Mouse (Mus musculus): Measurements from ENCODE around the gene Tanc1.

Tanc1 gene

GRCm38 (mm10) chr2:59721758-59722157 is 109.9 kb downstream of the Tanc1 start:
- no peak for DNase-seq

DNA sequence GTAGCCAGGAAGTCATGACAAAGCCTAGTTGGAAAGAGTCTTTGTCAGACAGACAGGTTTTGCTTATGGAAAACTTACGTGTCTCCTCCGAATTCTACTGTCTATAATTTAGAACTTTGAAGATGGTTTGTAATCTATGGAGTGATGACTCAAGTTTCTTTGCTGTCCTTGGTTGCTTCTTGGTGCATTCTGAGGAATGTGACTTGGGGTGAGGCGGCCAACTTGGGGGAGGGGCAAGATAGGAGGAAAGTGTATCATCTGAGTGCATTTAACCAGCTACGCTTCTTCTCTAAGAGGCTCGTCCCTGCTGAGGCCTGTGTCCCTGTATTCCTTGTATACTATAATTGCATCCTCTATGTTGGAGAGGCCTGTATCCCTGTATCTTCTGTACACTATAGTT is 111.5 kb downstream of the Tanc1 start:
- no peak for DNase-seq

DNA sequence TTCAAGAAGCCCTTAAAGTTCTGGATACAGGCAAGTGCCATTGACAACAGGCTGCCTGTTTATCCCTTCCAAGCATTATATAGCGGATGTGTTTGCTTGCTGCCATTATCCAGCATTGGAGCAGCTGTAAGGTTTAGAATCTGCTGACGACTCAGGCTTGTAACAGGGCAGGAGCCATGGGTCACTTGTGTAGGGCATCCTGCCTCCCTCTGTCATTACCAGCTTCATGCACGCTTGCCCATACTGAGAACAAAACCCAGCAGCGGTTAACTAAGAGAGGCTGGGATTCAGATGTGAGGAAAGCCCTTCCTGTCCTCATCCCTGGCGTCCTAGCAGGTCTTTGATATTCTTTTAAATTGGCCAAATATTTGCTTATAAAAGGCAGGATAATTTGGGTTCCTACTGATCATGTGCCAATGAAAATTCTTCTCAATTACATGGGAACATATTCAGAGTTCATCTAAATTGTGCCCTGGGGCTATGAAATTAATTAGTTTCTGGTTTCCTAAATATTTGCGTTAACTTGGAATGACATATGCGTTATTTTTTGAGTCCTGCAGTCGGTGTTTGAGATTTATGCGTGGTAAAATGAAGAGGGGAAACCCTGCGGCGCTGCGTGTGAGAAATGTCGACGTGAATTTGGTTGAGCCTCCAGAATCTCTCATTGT is 113.8 kb downstream of the Tanc1 start:
- no peak for DNase-seq

GRCm38 (mm10) chr2:59731831-59732230 is 120.0 kb downstream of the Tanc1 start:
- no peak for DNase-seq

DNA sequence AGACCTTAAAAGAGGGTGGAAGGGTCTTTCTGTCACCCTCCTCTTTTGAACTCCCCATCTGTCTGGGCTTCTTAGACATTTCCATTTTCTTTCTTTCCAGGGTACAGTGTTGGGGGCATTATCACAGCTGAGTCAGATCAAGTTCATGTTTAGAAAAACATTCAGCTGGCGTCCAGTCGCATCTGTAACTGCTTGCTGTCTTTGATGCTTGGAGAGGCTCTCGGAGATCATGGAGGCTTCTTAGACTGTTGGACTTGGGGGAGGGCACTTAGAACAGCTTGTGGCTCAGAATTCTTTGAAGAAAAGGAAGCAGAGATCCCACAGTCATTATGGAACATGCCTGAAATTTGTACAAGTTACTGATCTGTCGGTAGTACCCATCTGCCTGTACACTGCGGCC is 121.6 kb downstream of the Tanc1 start:
- DNase-seq, result no peak

GRCm38 (mm10) chr2:59736401-59736898 is 124.6 kb downstream of the Tanc1 start:
- peak; percentile 90 for DNase-seq

DNA sequence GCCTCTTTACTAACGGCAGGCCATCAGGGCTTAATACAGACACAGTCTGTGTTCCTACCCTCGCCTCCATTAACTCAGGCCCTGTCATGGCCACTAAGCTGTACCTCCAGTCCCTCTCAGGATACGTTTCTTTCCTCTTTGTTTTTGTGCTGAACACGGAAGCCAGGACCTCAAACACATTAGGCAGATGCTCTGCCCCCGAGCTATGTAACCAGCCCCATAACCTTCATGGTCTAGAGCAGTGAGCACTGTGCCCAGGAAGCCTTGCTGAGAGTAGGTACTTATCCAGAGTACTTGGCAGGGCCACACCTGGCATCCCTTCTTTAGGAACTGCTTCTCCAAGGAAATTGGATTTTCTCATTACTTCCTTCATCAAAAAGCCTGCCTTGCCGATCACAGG is 125.5 kb downstream of the Tanc1 start:
- no peak for DNase-seq

DNA sequence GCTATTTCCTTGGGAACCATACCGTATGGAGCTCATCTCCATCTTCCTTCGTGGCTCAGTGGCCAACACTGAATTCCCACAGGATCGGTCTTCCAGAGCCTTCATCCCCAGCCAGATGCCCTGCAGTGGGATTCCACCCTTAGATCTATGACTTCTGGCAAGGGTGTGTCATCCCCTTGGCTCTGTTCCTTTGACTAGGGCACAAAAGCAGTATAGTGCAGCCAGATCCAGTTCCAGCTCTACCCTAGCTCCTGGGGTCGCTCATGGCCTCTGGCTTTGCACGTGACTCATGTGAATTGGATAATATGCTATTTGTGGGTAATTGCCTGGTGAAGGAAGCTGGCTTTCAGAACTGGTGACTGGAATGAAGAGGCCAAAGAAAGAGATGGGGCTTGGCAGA is 126.5 kb downstream of the Tanc1 start:
- no peak for DNase-seq

- DNase-seq, result no peak
Observed at GRCm38 (mm10) chr2:59739036-59739435, 127.2 kb downstream of the Tanc1 start.

- DNase-seq, result no peak
Observed at GRCm38 (mm10) chr2:59742500-59743116, 130.8 kb downstream of the Tanc1 start.

DNA sequence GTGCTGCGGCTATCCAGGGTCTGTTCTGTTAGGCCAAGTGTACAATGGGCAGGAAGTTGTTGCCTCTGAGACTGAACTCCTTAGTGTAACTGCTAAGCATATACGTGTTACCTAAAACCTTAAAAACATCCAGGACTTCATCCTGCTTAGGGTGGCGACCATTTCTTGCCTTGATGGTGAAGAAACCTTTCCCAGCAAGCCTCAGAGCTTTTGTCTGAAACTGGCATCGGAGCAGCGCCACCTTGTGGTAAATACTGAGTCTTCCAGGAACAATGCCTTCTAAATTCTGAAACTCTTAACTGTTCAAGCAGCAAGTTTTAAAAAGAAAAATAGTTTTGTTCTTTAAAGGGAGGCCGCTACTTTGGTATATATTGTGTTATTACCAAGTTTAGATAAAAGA is 133.6 kb downstream of the Tanc1 start:
- DNase-seq, result no peak

DNA sequence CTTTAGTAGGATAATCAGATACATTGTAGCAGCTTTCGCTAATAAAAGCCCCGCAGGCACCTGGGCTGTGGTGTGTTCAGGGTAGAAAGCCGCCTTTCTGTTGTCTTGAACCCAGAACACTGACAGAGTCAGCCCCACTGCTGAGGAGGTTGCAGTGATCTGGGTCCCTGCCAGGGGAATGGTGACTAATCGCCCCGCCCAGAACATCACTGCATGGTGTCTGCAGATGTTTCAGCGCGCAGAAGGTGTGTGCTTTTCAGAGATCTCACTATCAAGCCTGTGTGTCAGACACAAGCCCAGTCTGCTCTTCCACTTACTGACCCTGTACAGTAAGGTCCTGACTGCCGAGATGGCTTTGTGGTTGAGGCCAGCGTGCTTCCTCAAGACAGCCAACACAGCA is 134.2 kb downstream of the Tanc1 start:
- peak; percentile 40 for DNase-seq

DNA sequence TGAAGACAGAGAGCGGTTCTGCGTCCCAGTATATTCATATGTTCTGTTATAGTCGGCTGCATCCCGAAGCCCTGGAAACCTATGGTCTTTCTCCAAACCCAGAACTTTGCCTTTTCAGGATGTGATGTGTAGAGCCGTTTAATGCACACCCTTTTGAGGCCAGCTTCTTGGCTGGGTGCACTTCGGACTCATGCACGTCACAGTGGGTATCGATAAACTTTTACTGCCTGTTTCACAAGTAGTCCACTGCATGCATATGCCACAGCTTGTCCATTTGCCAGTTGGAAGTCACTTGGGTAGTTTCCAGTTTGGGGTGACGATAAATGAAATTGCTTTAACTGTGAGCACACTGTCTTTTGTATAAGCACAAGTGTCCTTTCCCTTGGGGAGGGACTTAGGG is 135.9 kb downstream of the Tanc1 start:
- no peak for DNase-seq

DNA sequence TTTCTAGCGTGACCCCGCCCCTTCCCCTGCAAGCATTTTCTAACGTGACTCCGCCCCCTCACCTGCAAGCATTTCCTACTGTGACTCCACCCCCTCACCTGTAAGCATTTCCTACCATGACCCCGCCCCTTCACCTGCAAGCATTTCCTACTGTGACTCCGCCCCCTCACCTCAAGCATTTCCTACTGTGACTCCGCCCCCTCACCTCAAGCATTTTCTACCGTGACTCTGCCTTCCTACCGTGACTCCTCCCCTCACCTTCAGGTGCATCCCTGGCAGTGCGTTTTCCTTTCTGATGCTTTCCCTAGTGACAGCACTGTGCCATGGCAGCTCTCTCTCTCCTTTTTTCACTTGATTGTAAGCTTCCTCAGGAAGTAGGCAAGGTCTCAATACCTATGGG is 137.5 kb downstream of the Tanc1 start:
- no peak for DNase-seq

DNA sequence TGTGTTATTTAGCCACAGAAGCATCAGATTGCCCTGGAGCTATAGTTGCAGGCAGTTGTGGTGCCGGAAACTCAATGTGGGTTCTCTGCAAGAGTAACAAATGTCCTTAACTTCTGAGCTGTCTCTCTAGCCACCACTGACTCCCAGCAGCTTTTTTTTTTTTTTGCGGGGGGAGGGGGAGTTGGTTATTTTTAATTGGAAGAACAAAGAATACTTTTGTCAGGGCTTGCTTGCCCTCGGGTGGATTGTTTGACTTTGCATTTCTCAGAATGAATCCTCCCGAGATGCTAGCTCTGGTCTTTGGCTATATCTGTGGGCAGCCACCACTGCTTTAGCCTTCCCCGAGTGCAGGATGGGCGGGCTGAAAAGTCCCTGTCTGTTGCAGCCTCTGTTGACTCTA is 139.3 kb downstream of the Tanc1 start:
- no peak for DNase-seq

GRCm38 (mm10) chr2:59752148-59752547 is 140.3 kb downstream of the Tanc1 start:
- DNase-seq, result no peak

DNA sequence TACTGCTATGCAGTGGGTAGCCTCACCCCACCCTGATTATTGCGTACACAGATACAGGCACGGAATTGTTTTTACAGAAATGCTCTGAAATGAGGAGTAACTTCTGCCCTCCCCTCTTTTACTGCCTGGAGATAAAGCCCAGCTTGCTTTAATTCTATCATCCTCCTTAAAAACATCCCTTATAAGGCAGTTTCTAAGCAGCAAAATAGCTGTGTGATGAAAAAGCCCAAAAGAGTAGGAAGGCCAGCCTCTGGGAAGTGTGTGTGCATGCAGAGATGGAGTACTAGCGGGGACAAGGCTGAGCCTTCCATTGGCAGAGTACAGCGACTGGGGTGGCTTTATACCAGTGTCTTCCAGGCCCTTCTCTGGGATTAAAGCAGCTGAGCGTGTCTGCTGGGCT is 140.9 kb downstream of the Tanc1 start:
- DNase-seq, result no peak

DNA sequence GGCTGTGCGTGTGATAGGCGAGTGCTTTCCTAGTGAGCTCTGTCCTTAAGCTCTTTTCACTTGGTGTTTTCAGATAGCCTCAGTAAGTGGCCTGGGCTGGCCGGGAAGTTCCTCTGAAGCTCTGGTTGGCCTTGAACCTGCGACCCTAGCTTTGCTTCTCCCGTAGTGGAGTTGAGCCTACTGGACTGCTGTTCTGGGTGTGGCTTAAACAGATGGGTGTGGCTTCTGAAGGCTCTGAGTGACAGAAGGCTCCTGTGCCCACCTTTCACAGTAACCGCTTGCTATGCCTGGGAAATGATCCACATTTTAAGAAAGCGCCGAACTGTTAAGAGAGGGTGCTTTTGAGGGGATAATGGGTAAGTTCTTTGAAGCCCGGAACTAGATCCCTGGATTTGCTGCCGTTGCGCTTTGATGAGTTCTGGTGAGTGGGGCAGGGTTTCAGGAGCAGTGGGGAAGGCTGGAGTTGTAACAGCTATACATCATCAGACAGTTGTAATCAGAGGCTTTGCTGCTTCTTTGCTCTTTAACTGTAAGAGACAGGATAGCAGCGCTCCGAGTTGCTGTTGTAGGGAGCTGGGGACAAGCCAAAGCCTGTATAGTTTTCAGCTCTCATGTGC is 144.4 kb downstream of the Tanc1 start:
- DNase-seq, result no peak

DNA sequence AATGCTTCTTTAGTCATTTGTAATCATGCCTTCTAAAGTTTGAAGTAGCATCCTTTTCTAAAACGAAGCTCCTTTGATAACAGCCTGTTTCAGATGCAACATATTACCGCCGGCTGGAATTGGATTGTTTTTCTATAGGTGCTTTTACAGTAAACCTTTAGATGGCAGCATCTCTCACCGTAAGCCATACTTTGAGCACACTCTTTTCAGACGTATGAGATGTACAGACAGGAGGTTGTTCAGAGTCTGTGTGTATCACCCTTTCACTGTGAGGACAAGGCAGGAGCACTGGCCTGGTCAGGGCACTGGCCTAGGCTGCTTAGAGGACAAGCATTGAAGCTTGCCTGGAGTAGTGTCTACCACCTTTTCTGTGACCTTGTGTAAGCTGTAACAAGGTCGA is 145.2 kb downstream of the Tanc1 start:
- DNase-seq, result no peak

DNA sequence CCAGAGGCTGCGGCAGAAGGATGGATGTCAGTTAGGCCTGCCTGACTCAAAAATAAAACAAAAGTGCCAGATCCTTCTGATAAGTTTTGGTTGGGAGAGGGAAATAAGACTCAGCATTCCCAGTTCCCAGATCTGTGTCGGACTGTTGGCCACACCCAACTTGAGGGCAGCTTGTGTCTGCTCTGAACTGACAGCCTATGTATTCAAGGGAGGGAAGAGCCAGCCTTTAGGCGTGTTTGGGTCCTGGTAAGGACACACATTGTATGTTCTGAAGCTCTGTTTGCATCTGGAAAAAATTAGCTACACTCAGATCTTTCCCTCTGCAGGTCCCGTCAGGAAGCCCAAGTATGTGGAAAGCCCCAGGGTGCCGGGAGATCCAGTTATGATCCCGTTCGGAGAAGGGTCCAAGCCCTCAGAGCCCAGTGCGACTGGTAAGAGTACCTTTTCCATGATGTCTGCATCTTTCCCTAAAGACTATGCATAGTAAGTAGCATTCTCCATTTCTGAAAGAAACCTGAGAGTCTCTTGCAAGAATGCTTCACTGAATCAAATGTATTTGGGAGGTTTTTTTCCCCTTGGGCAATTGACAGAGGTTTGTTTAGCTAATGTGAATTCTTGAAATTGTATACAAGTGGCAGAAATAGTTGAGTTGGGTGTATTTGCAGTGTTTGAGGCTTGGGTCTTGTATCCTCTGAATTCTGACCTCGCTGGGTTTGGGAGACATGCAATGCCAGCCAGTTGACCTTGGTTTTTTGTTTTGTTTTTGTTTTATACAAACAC is 146.5 kb downstream of the Tanc1 start:
- DNase-seq, result no peak

DNA sequence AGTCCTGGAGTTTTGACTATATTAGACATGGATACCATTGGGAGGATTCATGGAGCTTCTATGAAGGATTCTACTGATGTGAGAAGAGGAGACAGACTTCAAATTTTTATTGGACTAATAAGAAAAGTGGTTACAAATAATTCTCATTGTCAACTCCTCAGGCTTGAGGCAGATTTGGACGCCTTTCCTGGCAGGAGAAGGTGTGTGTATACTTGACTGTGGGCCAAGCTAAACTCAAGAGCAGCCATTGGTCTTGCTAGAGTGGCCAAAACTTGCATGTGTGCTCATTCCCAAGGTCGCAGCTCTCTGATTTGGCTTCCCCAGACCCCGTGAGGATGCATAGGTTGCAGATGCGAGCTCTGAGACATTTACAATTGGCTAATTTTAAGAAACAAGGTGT is 148.9 kb downstream of the Tanc1 start:
- no peak for DNase-seq

GRCm38 (mm10) chr2:59761183-59761582 is 149.3 kb downstream of the Tanc1 start:
- DNase-seq, result no peak

DNA sequence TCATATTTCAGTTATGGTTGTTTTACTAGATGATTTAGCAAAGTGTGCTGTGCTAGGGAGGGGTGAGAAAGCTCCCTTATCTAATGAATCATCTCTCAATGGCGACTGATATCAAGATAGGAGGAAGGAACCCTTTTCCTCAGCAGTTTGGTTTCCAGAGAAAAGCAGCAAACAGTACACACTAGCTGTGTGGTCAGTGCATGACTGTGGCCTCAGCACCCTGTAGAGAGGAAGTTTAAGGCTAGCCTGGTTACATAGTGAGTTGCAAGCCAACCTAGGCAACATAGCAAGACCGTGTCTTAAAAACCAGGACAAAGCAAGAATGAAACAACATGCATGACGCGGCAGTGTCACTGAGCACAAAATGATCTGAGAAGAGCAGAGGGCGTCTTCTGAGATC is 150.4 kb downstream of the Tanc1 start:
- DNase-seq, result no peak

DNA sequence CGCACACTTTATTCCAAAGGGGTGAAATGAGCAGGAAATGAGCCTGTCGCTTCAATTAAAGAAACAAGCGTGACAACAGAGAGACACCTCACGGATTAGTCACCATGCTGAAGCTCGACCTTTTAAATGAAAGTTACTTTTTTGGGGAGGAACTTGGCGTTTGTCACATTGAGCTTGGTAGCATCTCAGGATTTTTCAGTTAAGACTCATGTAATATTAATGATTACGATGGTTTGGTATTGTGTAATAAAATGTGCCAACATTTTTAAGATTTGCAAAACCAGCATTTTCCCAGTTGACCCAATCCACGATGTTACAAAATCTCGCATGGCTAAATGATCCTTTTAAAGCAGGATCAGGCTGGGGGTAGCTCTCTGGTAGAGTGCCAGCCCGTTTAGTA is 153.8 kb downstream of the Tanc1 start:
- no peak for DNase-seq
